Mouse (Mus musculus): ENCODE data around the gene Gm5157. TPM values are rescaled to one million over a fixed set of nuclear protein-coding genes. Genes with fewer than 3 reads are reported as not detected.
"Not testable (repeated sequence)": the region's sequence is repeated elsewhere in the genome, so short reads cannot be mapped to it uniquely, and the experiment has no call there.

Gm5157 gene
- not detected in 2 replicates for polyA plus RNA-seq (2012; rRNA removed)

GRCm38 (mm10) chr7:21190323-21190722 is at the start of gene Gm5157:
Gene Gm5157 (minus strand): TSS chr7:21190423.
- DNase-seq (ENCODE audit: low read depth): not testable (repeated sequence)

GRCm38 (mm10) chr7:21161885-21162284 is 28.3 kb downstream of the Gm5157 start, which contains the start of gene Vmn1r123:
Gene Vmn1r123 (plus strand): TSS chr7:21162185.
- DNase-seq (ENCODE audit: low read depth): not testable (repeated sequence)

Other genes with a start within 250 kb of the Gm5157 start
- not detected in 2 replicates for gene Vmn1r119, start 178.0 kb downstream of the Gm5157 start, polyA plus RNA-seq (2012; rRNA removed)
- gene Vmn1r120, start 136.6 kb downstream of the Gm5157 start, polyA plus RNA-seq (2012; rRNA removed): not detected in 2 replicates
- not detected in 2 replicates for gene Vmn1r121, start 91.9 kb downstream of the Gm5157 start, polyA plus RNA-seq (2012; rRNA removed)
- gene Vmn1r122, start 56.3 kb downstream of the Gm5157 start, polyA plus RNA-seq (2012; rRNA removed): not detected in 2 replicates
- not detected in 2 replicates for gene Vmn1r123, start 28.2 kb downstream of the Gm5157 start, polyA plus RNA-seq (2012; rRNA removed)
- not detected in 2 replicates for gene Vmn1r124, start 70.2 kb upstream of the Gm5157 start, polyA plus RNA-seq (2012; rRNA removed)
- gene Vmn1r125, start 81.8 kb upstream of the Gm5157 start, polyA plus RNA-seq (2012; rRNA removed): not detected in 2 replicates
- not detected in 2 replicates for gene Vmn1r126, start 111.0 kb upstream of the Gm5157 start, polyA plus RNA-seq (2012; rRNA removed)
- not detected in 2 replicates for gene Vmn1r127, start 129.4 kb upstream of the Gm5157 start, polyA plus RNA-seq (2012; rRNA removed)
- gene Vmn1r128, start 158.9 kb upstream of the Gm5157 start, polyA plus RNA-seq (2012; rRNA removed): not detected in 2 replicates
- not detected in 2 replicates for gene Vmn1r129, start 170.9 kb upstream of the Gm5157 start, polyA plus RNA-seq (2012; rRNA removed)
- not detected in 2 replicates for gene Gm6882, start 242.3 kb upstream of the Gm5157 start, polyA plus RNA-seq (2012; rRNA removed)

Data from brain, embryonic 14.5 days (tissue).